Mouse (Mus musculus) erythroid progenitor cell, adult 5-6 weeks (primary cell): ENCODE measurements around the gene Nhsl2. TPM values are rescaled to one million over a fixed set of nuclear protein-coding genes. Genes with fewer than 3 reads are reported as not detected.
"Not testable (repeated sequence)": the region's sequence is repeated elsewhere in the genome, so short reads cannot be mapped to it uniquely, and the experiment has no call there.

Experiments used
- ATAC-seq: replicated peaks from 2 replicates; pipeline ENCODE4 v1.8.0; 2016; ENCODE audit warnings: moderate number of reproducible peaks, mild to moderate bottlenecking, moderate TSS enrichment, inconsistent platforms; ENCODE audit not compliant: poor library complexity, low FRiP score, severe bottlenecking
- total RNA-seq, 2 experiments: library from RNA; stranded (forward) in 1 of 2; stranded (reverse) in 1 of 2; fragments of 150-400 nt in 1 of 2; fragments of 186-747, 209-891 nt in 1 of 2; gene quantifications; 2 replicates each; pipeline versions ENCODE4 v1.2.3 to v1.2.4; 2015 to 2017; ENCODE audit warnings: low replicate concordance in 2 of 2

Nhsl2 gene
- total RNA-seq, 2 experiments from 2014 or later, result 2.9 to 6.7 TPM

- no peak for ATAC-seq
Observed at GRCm38 (mm10) chrX:102073605-102074325, 224.6 kb downstream of the Nhsl2 start.

GRCm38 (mm10) chrX:102074435-102074834, 225.2 kb downstream of the Nhsl2 start:
- no peak for ATAC-seq

DNA sequence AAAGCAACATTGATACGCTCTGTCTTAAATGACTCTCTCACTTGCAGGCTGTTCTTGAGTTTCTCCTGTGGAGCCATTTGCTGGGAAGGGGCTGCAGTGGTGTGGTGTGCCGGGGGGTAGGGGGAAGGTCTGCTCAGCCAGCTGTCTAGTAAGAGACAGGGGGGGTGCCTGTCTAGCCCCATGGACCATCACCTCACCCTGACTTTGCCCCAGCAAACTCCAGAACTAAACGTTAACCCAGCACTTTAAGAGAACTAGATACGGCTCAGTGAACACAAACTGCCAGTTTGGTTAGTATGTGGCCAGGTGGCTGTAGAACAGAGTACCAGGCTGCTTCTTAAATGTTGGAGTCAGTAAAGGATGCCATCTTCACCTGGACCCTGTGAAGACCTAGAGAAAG, 226.0 kb downstream of the Nhsl2 start:
- ATAC-seq, result no peak

DNA sequence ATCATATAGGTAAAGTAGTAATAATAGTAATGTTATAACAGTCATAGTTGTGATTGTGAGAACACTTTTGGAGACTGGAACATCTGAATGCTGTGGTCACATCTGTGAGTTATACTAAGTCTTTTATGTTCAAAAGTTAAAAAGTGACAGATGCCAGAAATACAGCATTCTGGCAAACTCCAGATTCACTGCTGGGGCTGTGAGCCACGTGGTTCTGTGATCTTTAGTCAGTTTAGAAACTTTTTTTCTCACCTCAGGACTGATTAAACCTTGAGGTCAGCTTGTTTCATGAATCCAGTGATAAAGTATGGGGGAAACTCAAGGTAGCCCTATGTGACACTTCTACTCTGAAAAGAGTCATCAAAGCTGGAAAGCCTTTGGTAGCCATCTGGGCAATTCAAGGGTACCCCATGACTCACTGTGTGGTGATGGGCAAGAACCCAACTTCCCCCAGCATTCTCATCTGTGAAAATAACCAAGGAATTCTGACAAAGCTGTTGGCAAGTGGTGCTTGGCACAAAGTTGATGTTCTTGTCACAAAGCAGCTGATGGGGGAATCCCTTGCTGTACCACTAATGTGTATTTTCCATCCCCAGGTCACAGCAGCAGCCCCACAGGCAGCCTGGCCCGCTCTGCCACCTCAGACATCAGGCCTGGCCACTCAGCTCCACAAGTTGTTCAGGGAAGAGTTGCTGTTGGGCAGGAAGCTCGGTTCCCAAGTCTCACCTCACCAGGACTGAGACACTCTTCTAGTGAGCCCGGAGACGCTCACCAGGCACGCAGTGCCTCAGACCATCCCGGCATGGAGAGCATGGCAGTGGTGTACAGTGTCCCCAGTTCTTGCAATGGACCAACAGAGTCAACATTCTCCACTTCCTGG, 227.9 kb downstream of the Nhsl2 start:
- ATAC-seq, result no peak

DNA sequence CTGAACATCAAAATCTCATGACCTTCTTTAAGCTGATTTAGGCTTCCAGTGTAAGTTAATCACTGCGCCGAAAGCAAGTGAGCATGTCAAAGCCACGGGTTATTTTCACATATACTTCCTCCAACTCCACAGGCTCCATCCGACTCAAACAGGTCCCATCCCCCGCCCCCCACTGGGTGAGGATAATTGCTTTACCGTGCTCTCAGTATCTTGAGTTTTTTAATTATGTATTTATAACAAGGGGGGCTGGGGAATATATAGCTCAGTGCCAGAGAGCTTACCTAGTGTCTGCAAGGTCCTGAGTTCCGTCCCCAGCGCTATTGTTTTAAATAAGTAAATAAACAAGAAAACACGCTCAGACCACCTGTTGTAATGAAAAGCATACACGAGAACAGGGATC, 231.9 kb downstream of the Nhsl2 start:
- no peak for ATAC-seq

DNA sequence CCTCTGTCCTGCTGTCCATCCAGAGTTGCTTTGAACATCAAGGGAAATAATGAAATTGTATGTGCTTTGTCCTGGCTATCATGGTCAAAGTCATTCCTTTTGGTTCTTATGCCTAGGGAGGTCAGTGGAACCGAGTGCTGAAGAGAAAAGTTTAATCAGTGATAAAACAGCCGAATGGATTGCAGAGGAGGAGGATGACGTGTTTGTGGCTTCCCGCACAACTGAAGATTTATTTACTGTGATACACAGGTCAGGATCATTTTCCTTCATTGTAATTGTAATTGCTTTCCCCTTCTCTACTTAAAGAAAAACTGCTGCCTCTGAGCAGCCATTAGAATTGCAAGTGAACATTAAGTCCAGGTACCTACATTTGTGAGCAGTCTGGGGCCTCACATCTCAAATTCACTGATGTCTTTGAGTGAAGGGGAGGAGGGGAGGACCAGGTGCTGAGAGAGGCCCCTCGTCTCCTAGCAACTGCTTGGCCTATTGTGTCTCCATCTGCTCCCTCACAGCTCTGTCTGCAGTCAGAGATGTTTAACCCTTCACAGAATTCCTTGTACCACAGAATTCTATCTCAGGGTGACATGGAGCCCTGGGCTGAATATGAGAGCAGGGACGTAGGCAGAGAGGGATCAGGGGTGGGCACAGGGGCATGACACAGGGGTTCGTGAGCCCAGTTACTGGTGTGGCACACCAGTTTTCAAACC, 232.5 kb downstream of the Nhsl2 start:
- ATAC-seq, result no peak

GRCm38 (mm10) chrX:102082340-102082739, 233.2 kb downstream of the Nhsl2 start:
- no peak for ATAC-seq

- ATAC-seq, result no peak
Observed at GRCm38 (mm10) chrX:102085798-102086443, 236.7 kb downstream of the Nhsl2 start.

- no peak for ATAC-seq
Observed at GRCm38 (mm10) chrX:102090605-102091004, 241.4 kb downstream of the Nhsl2 start.

DNA sequence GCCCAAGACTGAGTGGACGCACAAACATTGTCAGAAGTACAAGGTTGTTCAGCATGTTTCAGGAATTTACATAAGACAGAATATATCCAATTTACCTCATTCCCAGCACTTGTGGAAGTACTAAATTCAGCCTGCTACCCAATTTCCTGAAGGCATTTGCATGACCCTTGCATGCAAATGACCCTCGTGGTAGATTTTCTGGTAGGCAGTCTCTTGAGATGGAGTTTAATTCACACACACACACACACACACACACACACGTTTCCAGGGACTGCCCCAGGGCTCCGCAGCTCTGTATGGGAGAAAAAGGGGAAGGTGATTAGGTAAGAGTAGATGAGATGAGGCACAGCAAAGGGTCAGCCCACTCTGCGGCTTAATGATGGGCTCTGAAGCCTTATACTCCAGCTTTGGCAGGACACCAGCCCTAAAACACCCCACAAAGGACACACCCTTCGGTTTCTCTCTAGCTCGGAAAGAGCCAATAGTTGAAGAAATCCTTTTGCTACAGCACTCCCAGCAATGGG, 245.3 kb downstream of the Nhsl2 start:
- ATAC-seq, result no peak

DNA sequence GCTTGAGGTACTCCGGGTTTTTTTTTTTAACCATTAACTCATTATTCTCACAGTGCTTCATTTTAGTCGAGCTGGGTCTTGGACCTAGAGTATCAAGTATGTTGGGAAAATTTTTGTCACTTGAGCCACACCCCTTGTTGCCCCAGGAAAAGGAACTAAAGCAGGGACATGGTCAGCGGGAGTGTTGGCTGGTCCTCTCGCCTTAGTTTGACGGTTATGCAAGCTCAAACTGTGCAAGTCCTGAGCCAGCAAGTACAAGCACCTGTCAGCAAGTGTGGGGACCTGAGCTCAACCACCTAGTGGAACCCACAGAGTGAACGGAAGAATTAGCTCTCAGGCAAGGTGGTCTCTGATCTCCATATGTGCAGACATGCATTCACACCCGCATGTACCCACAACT, 252.7 kb downstream of the Nhsl2 start:
- no peak for ATAC-seq

- not testable (repeated sequence) for ATAC-seq
Observed at GRCm38 (mm10) chrX:102103830-102104229, 254.6 kb downstream of the Nhsl2 start.

- not testable (repeated sequence) for ATAC-seq
Observed at GRCm38 (mm10) chrX:102109349-102109748, 260.2 kb downstream of the Nhsl2 start.

- no peak for ATAC-seq
Observed at GRCm38 (mm10) chrX:102115676-102116075, 266.5 kb downstream of the Nhsl2 start.

- ATAC-seq, result peak; percentile 100
Observed at GRCm38 (mm10) chrX:102119042-102119864, 270.1 kb downstream of the Nhsl2 start, which contains the start of gene Pin4. Gene Pin4 (plus strand): TSS chrX:102119447.

DNA sequence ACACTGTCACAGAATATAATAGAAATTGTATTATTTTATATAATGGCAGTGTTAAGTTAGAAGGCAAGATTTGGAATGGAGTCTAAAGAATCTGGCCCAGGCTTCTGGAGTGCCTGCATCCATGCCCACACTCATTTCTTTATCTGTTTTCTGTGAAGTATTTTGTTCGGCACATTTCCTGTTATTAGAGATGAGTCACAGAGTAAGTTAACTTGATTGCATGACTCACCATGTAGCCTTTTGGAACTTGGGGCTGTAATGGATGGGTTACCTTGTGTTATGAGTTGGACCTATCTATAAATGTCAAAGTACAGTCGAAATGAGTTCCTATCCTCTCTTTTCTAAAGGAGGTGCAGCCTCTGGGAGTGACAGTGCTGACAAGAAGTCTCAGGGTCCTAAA, 272.1 kb downstream of the Nhsl2 start:
- no peak for ATAC-seq

DNA sequence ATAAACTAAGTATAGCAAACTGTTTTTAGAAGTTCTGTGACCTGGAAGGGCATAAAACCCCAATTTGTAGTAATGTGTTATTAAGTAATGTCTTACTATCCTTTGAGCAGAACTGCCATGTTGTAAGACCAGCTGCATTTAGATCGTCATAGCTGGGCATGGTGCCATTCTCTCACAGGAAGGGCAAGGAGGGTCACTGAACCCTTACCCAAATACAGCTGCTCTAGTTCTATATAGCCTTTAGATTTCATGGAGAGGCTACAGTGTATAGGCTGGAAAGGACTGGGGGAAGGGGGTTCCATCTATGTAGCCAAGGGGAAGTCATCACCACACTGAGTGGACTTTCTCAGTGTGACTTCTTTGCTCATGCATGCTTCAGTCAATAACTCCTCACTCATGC, 292.0 kb downstream of the Nhsl2 start:
- no peak for ATAC-seq
